Mouse (Mus musculus) adrenal gland, postnatal 36 days (tissue): ENCODE data around the gene Itgb1. TPM values are rescaled to one million over a fixed set of nuclear protein-coding genes. Genes with fewer than 3 reads are reported as not detected.

ENCODE experiments used
- DNase-seq, 2 experiments: peaks; one replicate each; pipeline ENCODE4 v3.0.0; 2021; ENCODE audit warnings: mixed read lengths in 1 of 2
- total RNA-seq, 2 experiments: library from RNA; stranded (reverse); gene quantifications; 2 replicates each; pipeline ENCODE4 v1.2.3; 2021

The Itgb1 gene
- total RNA-seq, 2 experiments from 2014 or later: 280 to 291 TPM

- no peak for DNase-seq
These were observed 3.5 kb upstream of the Itgb1 start for GRCm38 (mm10) chr8:128681970-128682369.

- no peak for DNase-seq
These were observed 596 bp upstream of the Itgb1 start for GRCm38 (mm10) chr8:128684609-128685506.

GRCm38 (mm10) chr8:128686429-128686990 lies 1.1 kb downstream of the Itgb1 start:
- DNase-seq: no peak

GRCm38 (mm10) chr8:128688679-128689078 lies 3.2 kb downstream of the Itgb1 start:
- no peak for DNase-seq

- DNase-seq: no peak
These were observed 4.6 kb downstream of the Itgb1 start for GRCm38 (mm10) chr8:128690056-128690455.

GRCm38 (mm10) chr8:128696701-128697397 lies 11.4 kb downstream of the Itgb1 start:
- no peak for DNase-seq

GRCm38 (mm10) chr8:128697945-128698344 lies 12.5 kb downstream of the Itgb1 start:
- no peak for DNase-seq

- DNase-seq: no peak
These were observed 18.9 kb downstream of the Itgb1 start for GRCm38 (mm10) chr8:128704376-128704775.

GRCm38 (mm10) chr8:128704836-128705235 lies 19.4 kb downstream of the Itgb1 start:
- DNase-seq: no peak

GRCm38 (mm10) chr8:128709261-128709660 lies 23.8 kb downstream of the Itgb1 start:
- DNase-seq: peak; percentile 83 to 87

GRCm38 (mm10) chr8:128716184-128716583 lies 30.7 kb downstream of the Itgb1 start:
- no peak for DNase-seq

- peak; percentile 5 to 8 for DNase-seq
These were observed 39.4 kb downstream of the Itgb1 start for GRCm38 (mm10) chr8:128724819-128725218.

GRCm38 (mm10) chr8:128727213-128727612 lies 41.8 kb downstream of the Itgb1 start:
- DNase-seq: no peak

GRCm38 (mm10) chr8:128732254-128732653 lies 46.8 kb downstream of the Itgb1 start:
- no peak for DNase-seq

- no peak for DNase-seq
These were observed 48.7 kb downstream of the Itgb1 start for GRCm38 (mm10) chr8:128734118-128734517.

GRCm38 (mm10) chr8:128735692-128736091 lies 50.2 kb downstream of the Itgb1 start:
- no peak for DNase-seq

Other genes with a start within 250 kb of the Itgb1 start
- not detected for gene Gm3952, start 113.0 kb downstream of the Itgb1 start, total RNA-seq